8 mouse cellular contexts compared by ENCODE assay signal in the genomic region with DNA sequence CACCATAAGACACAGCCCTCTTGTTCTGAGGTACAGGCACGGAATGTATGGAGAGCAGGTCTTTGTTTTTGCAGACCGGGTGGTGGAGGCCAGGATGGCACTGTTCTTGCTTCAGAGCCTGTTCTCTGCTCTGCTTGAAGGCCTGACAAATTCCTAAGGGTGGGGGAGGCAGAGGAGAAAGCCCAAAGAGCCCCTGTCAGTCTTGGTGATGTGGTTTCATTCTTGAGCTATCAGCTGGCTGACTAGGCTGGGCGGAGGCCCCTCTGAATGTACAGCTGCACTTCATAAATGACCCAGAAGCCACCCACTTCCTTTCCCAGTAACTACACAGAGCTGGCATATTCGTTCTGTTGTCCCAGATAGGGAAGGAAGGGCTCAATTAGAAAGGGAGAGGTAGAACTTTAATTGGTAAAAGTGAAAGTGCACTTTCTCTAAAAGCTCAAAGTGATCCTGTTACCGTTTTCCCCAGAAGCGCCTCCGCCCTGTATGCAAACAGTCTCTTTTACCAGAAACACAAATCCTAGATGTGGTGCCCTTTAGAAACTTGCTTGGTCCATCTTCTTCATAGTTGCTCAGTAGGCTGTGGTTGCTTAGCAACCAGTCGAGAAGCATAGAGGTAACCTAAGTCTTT.
A peak's percentile ranks its signal among the peaks of the same experiment; 100 is the strongest.
DNase-seq lines count a peak whose midpoint lies in the region; ATAC-seq lines count a peak whose summit lies in the region.
"Had no signal": no experiment of that assay in that cellular context is flagged by ENCODE, and none has a peak within 500 bp of the region (broad histone marks: within the 10 kb centered on the region; RNA-seq: fewer than 3 reads in every experiment).

No protein-coding gene starts in this region.

- 0 out of 2 replicates have a peak overlapping the region, but pooled peaks have one; percentile 10 for H3K4me2 ChIP-seq in stomach, embryonic 16.5 days (ENCODE audit: low read depth, low read length)

- peaks cover 2% of the 10 kb centered on the region; the same call in 1 of the 2 replicates for H3K4me1 ChIP-seq in stomach, embryonic 16.5 days (ENCODE audit: control insufficient read depth, insufficient read depth, low read length)

- no peak overlapping the region for H3K4me3 ChIP-seq in stomach, embryonic 16.5 days (replicated peaks; ENCODE audit: low read length)
- H3K4me3 ChIP-seq: heart, adult 2 months had no signal

- no peaks in the 10 kb centered on the region for H3K27me3 ChIP-seq in stomach, embryonic 16.5 days (ENCODE audit: control insufficient read depth, insufficient read depth, low read length)

- peak; percentile 42 for DNase-seq in ES-CJ7 (ENCODE audit: low read depth, low spot score)
- peak; percentile 36 for DNase-seq in embryo, embryonic 10 days (ENCODE audit: low spot score)
- DNase-seq in heart, postnatal 4 days, result peak; percentile 40
- DNase-seq in lung, postnatal 10 days, result peak; percentile 73
- no peak for DNase-seq in layer of hippocampus, postnatal 10 days (ENCODE audit: low spot score in 2 of 2)
- DNase-seq in layer of hippocampus, adult 9-11 months, result no peak

- peak; percentile 53; the same call in 1 of the 2 replicates for ATAC-seq in stomach, embryonic 16.5 days (ENCODE audit: insufficient read depth, low FRiP score)

- H3K36me3 ChIP-seq in stomach, embryonic 16.5 days (ENCODE audit: control insufficient read depth, insufficient read depth, low read length), result no peaks in the 10 kb centered on the region

- WGBS in stomach, embryonic 16.5 days, result 28% methylated on average over 8 of the region's 8 CpGs

- no peak overlapping the region for H3K9ac ChIP-seq in stomach, embryonic 16.5 days (ENCODE audit: low read length)

- 0 out of 2 replicates have a peak overlapping the region, but pooled peaks have one; percentile 34 for H3K27ac ChIP-seq in stomach, embryonic 16.5 days (ENCODE audit: low read length)
- H3K27ac ChIP-seq: heart, adult 2 months had no signal

- H3K9me3 ChIP-seq in stomach, embryonic 16.5 days (replicated peaks; ENCODE audit: control insufficient read depth, low read length), result no peaks in the 10 kb centered on the region

Comparison
In these comparisons a context has a peak if more than half of its experiments do, and no peak if none do; other contexts are left out.
1. DNase-seq: peak in ES-CJ7 (single experiment), embryo, embryonic 10 days (single experiment), heart, postnatal 4 days (single experiment) and lung, postnatal 10 days (single experiment); none in layer of hippocampus, postnatal 10 days (0 of 2) and layer of hippocampus, adult 9-11 months (single experiment).